Mouse (Mus musculus): ENCODE results near the gene Usp7. TPM values are rescaled to one million over a fixed set of nuclear protein-coding genes. Genes with fewer than 3 reads are reported as not detected.

Gene Usp7
- total and polyA plus RNA-seq, 3 experiments: 94.2 to 425 (median 101) TPM

- H3K79me2 ChIP-seq (ENCODE audit: control insufficient read depth, insufficient read depth, low read length, poor library complexity): no peaks in the 10 kb centered on the region
- H3K27me3 ChIP-seq (ENCODE audit: control insufficient read depth in 1 of 2, insufficient read depth in 2 of 2, low read length in 2 of 2): no peaks in the 10 kb centered on the region
- no peak overlapping the region for H3K27ac ChIP-seq (ENCODE audit: control insufficient read depth, low read depth, low read length)
- TF ChIP-seq ETS1 (IDR thresholded peaks at IDR 0.05; ENCODE audit: low read depth, low read length) (no peak), CHD2 (IDR thresholded peaks at IDR 0.05; ENCODE audit: low read length) (no peak)
- DNase-seq (ENCODE audit: low read depth, low spot score): no peak
- no peaks in the 10 kb centered on the region for H3K4me1 ChIP-seq (ENCODE audit: control insufficient read depth in 1 of 2, insufficient read depth in 2 of 2, low read length in 2 of 2)
- no peak overlapping the region for H3K4me3 ChIP-seq (ENCODE audit: control insufficient read depth in 1 of 2, insufficient read depth in 1 of 2, low read depth in 2 of 2, low read length in 2 of 2)
- no peaks in the 10 kb centered on the region for H3K36me3 ChIP-seq (ENCODE audit: control insufficient read depth in 1 of 2, insufficient read depth in 2 of 2, low read length in 2 of 2)
- H3K9ac ChIP-seq (ENCODE audit: control insufficient read depth, low read depth, low read length, poor library complexity, severe bottlenecking): no peak overlapping the region
- H3K9me3 ChIP-seq (replicated peaks; ENCODE audit: insufficient read depth, low read length): no peaks in the 10 kb centered on the region
Measured at GRCm38 (mm10) chr16:8795906-8796305, 3.8 kb upstream of the Usp7 start.

GRCm38 (mm10) chr16:8794952-8795351, 2.8 kb upstream of the Usp7 start:
- peak; percentile 52 for DNase-seq (ENCODE audit: low read depth, low spot score)
- Histone ChIP-seq H3K79me2 (ENCODE audit: control insufficient read depth, insufficient read depth, low read length, poor library complexity) (no peaks in the 10 kb centered on the region), H3K4me1 (ENCODE audit: control insufficient read depth in 1 of 2, insufficient read depth in 2 of 2, low read length in 2 of 2) (no peaks in the 10 kb centered on the region), H3K9me3 (replicated peaks; ENCODE audit: insufficient read depth, low read length) (no peaks in the 10 kb centered on the region), H3K4me3 (ENCODE audit: control insufficient read depth in 1 of 2, insufficient read depth in 1 of 2, low read depth in 2 of 2, low read length in 2 of 2) (peak overlapping the region in 1 of 2 experiments; percentile 15; a peak in 2 of 4 replicates), H3K27ac (ENCODE audit: control insufficient read depth, low read depth, low read length) (no peak overlapping the region), H3K9ac (ENCODE audit: control insufficient read depth, low read depth, low read length, poor library complexity, severe bottlenecking) (no peak overlapping the region), H3K27me3 (ENCODE audit: control insufficient read depth in 1 of 2, insufficient read depth in 2 of 2, low read length in 2 of 2) (no peaks in the 10 kb centered on the region), H3K36me3 (ENCODE audit: control insufficient read depth in 1 of 2, insufficient read depth in 2 of 2, low read length in 2 of 2) (no peaks in the 10 kb centered on the region)
- TF ChIP-seq CTCF (IDR thresholded peaks at IDR 0.05 in 2 of 3, conservative IDR thresholded peaks at IDR 0.05 in 1 of 3; ENCODE audit: control insufficient read depth in 1 of 3, insufficient read depth in 1 of 3, low read depth in 2 of 3, low read length in 3 of 3, poor library complexity in 1 of 3, severe bottlenecking in 1 of 3) (peak in 2 of 3 experiments; percentile 43 to 48; a peak in 3 of 6 replicates), SMC3 (IDR thresholded peaks at IDR 0.05; ENCODE audit: low read depth, low read length) (peak; percentile 45), RAD21 (IDR thresholded peaks at IDR 0.05; ENCODE audit: low read depth, low read length) (peak; percentile 37), NELFE (IDR thresholded peaks at IDR 0.05; ENCODE audit: low read depth, low read length) (no peak), EP300 (IDR thresholded peaks at IDR 0.05; ENCODE audit: low read depth in 1 of 2, low read length in 2 of 2) (no peak), MEF2A (IDR thresholded peaks at IDR 0.05; ENCODE audit: extremely low read depth, insufficient replicate concordance, low read depth, low read length, poor library complexity, severe bottlenecking) (no peak)

DNA sequence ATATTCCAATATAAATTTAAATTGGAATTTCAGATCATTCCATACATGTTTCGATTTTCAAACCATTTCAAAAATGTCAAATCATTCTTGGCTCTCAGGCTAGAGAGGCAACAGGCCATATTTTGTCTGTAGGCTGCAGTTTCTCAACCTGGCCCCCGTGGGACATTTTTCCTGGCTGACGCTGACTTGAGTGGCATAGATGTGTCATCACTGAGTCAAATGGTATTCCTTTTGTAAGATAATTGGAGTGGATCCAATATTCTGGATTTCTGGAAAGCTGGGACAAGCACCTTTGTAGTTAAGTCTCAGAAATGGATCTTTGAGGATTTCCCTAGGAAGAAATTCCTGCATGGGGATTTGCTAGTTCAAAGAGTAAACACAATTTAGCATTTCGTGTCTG, 1.2 kb downstream of the Usp7 start:
- DNase-seq (ENCODE audit: low read depth, low spot score): no peak
- no peak overlapping the region for H3K9ac ChIP-seq (ENCODE audit: control insufficient read depth, low read depth, low read length, poor library complexity, severe bottlenecking)
- H3K27ac ChIP-seq (ENCODE audit: control insufficient read depth, low read depth, low read length): no peak overlapping the region
- H3K4me1 ChIP-seq (ENCODE audit: control insufficient read depth in 1 of 2, insufficient read depth in 2 of 2, low read length in 2 of 2): peaks cover 0 to 2% of the 10 kb centered on the region in 2 experiments; a peak in 1 of 4 replicates
- H3K36me3 ChIP-seq (ENCODE audit: control insufficient read depth in 1 of 2, insufficient read depth in 2 of 2, low read length in 2 of 2): no peaks in the 10 kb centered on the region
- H3K9me3 ChIP-seq (replicated peaks; ENCODE audit: insufficient read depth, low read length): no peaks in the 10 kb centered on the region
- no peaks in the 10 kb centered on the region for H3K27me3 ChIP-seq (ENCODE audit: control insufficient read depth in 1 of 2, insufficient read depth in 2 of 2, low read length in 2 of 2)
- no peak for TF ChIP-seq RAD21 (IDR thresholded peaks at IDR 0.05; ENCODE audit: low read depth, low read length)
- no peak for TF ChIP-seq NELFE (IDR thresholded peaks at IDR 0.05; ENCODE audit: low read depth, low read length)
- TF ChIP-seq USF1 (IDR thresholded peaks at IDR 0.05; ENCODE audit: low read depth, low read length): no peak
- no peak for TF ChIP-seq GABPA (IDR thresholded peaks at IDR 0.05; ENCODE audit: low read depth, low read length)
- TF ChIP-seq MXI1 (IDR thresholded peaks at IDR 0.05; ENCODE audit: low read depth, low read length): no peak
- TF ChIP-seq RCOR1 (IDR thresholded peaks at IDR 0.05; ENCODE audit: low read depth, low read length): no peak
- TF ChIP-seq JUND (IDR thresholded peaks at IDR 0.05; ENCODE audit: low read depth, low read length): no peak
- no peak for TF ChIP-seq POLR2A (IDR thresholded peaks at IDR 0.05; ENCODE audit: control insufficient read depth in 1 of 2, insufficient read depth in 1 of 2, low read depth in 1 of 2, low read length in 2 of 2, poor library complexity in 1 of 2)
- TF ChIP-seq POLR2AphosphoS2 (IDR thresholded peaks at IDR 0.05; ENCODE audit: low read length): no peak
- TF ChIP-seq MYC (IDR thresholded peaks at IDR 0.05; ENCODE audit: low read depth, low read length): no peak
- no peak overlapping the region for H3K4me3 ChIP-seq (ENCODE audit: control insufficient read depth in 1 of 2, insufficient read depth in 1 of 2, low read depth in 2 of 2, low read length in 2 of 2)
- H3K79me2 ChIP-seq (ENCODE audit: control insufficient read depth, insufficient read depth, low read length, poor library complexity): no peaks in the 10 kb centered on the region

Data from MEL (cell line).